Mouse (Mus musculus) liver, postnatal 0 days (tissue): ENCODE measurements around the gene Dennd6b.

Experiments
- CTCF ChIP-seq: sonication (generic); IDR thresholded peaks from 2 replicates; pipeline ENCODE4 v1.5.1; 2016; ENCODE audit warnings: antibody characterized with exemption, low read depth
- EP300 ChIP-seq: IDR thresholded peaks from 2 replicates; pipeline ENCODE4 v1.6.1; 2016; ENCODE audit warnings: antibody characterized with exemption, low read depth, mild to moderate bottlenecking

- TF ChIP-seq CTCF (no peak), EP300 (no peak)
Measured at GRCm38 (mm10) chr15:89212495-89212894, 16.2 kb upstream of the Dennd6b start.
